Mouse (Mus musculus) neural tube, embryonic 15.5 days (tissue): ENCODE measurements around the gene Ptprn. TPM values are rescaled to one million over a fixed set of nuclear protein-coding genes. Genes with fewer than 3 reads are reported as not detected.

Experiments used
- ATAC-seq: fragments of 200-750 bp; cut with Nextera tagmentation; 2 replicates; pipeline ENCODE4 v1.8.0; 2017; ENCODE audit warnings: mild to moderate bottlenecking, moderate TSS enrichment, moderate library complexity; ENCODE audit not compliant: low FRiP score
- H3K27ac ChIP-seq: fragments of 300-500 bp; sonication (generic); replicated peaks from 2 replicates; pipeline ENCODE4 v1.5.1; 2015; ENCODE audit warnings: mild to moderate bottlenecking, inconsistent platforms
- H3K27me3 ChIP-seq: fragments of 300-500 bp; sonication (generic); replicated peaks from 2 replicates; pipeline ENCODE4 v1.6.1; 2015; ENCODE audit warnings: inconsistent platforms
- H3K36me3 ChIP-seq: fragments of 300-500 bp; sonication (generic); 2 replicates; pipeline ENCODE4 v1.6.1; 2015; ENCODE audit warnings: inconsistent platforms
- H3K4me1 ChIP-seq: fragments of 300-500 bp; sonication (generic); 2 replicates; pipeline ENCODE4 v1.6.1; 2015; ENCODE audit warnings: inconsistent platforms
- H3K4me2 ChIP-seq: fragments of 300-500 bp; sonication (generic); 2 replicates; pipeline ENCODE4 v1.6.1; 2015; ENCODE audit warnings: inconsistent platforms, mild to moderate bottlenecking, moderate library complexity
- H3K4me3 ChIP-seq: fragments of 300-500 bp; sonication (generic); replicated peaks from 2 replicates; pipeline ENCODE4 v1.5.1; 2015; ENCODE audit warnings: mild to moderate bottlenecking, inconsistent platforms
- H3K9ac ChIP-seq: fragments of 300-500 bp; sonication (generic); replicated peaks from 2 replicates; pipeline ENCODE4 v1.6.1; 2015; ENCODE audit warnings: mild to moderate bottlenecking, inconsistent platforms
- H3K9me3 ChIP-seq: fragments of 300-500 bp; sonication (generic); replicated peaks from 2 replicates; pipeline ENCODE4 v1.6.1; 2016; ENCODE audit warnings: inconsistent platforms
- WGBS: fragments of 180-500 bp; shearing (Covaris S2); methylation state at CpG from one replicate; pipeline ENCODE4 v1.1.7; 2015; ENCODE audit warnings: mixed read lengths; 5-methylcytosine and 5-hydroxymethylcytosine counted together
- polyA plus RNA-seq: library from polyadenylated mRNA; unstranded; fragments of >200 nt; fragmentation: Nextera tagmentation; extraction: Ambion mirVana; gene quantifications from 2 replicates; pipeline ENCODE4 v1.2.1, GENCODE M21; 2015

The Ptprn gene
- polyA plus RNA-seq: 25.6 and 32.4 TPM in 2 replicates

DNA sequence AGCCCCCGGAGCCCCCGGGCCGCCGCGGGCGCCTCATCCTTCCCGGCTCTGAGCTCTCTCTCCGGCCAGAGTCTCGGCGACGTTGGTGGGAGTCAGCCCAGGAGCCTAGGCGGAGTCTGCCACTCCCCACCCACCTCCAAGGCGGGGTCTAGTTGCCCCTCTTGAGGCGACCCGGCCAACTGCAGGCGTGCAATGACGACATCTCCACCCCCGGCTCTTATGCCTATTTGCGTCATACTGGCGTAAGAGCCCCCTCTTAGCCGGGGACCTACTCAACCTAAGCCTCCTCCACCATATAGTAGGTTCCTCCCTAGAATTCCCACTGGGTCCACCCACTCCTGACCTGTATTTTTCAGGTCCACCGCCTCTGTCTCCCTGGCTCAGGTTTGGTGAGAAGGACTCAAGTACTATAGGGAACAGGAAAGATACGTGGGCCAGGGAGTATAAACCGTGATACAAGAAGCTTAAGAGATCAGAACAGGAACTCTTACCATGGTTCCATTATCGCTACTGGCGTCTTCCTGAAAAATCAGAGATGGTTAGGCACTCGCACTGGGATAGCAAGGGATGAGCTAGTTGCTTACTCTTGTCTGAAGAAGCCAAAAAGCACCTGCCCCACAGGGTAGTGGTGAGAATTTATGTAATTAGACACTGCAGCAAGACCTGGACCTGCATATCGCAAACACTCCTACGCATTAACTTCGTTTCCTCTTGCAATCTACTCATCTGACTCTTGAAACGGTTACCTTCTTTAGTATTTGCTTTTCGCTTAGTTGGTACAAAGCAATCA, at the start of gene Ptprn:
Gene Ptprn, minus strand, starts transcription at position 412 of the 790 bp plus-strand sequence.
- Histone ChIP-seq H3K4me2 (peak within 1 kb of the TSS; percentile 61), H3K9ac (peak within 1 kb of the TSS; percentile 61), H3K27me3 (peaks cover 58% of the 10 kb centered on the region), H3K27ac (peak within 1 kb of the TSS; percentile 34; the same call in 1 of the 2 replicates), H3K9me3 (no peaks in the 10 kb centered on the region), H3K4me1 (peaks cover 11% of the 10 kb centered on the region), H3K4me3 (peak within 1 kb of the TSS; percentile 58), H3K36me3 (no peaks in the 10 kb centered on the region)
- 12% methylated on average over 32 of the region's 32 CpGs for WGBS
- peak; percentile 89 for ATAC-seq

DNA sequence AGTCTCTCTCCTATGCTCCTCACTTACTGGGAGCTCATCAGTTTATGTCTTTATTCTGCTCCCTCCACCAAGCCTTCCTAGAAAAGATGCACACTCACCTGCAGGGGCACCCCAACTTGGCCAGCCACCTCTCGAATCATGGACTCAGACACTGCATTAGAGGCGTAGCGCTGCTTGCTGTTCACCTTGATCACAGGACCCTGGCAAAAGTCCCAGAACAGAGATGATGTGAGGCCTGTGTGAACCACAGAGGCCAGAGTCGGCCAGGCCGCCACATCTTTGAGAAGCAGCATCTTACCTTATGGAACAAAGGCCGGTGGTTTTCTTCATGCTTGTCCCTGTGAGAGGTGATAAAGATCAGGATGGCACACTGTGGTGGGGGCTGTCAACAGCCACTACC, 47.4 kb upstream of the Ptprn start:
- Histone ChIP-seq H3K4me1 (peaks cover 11% of the 10 kb centered on the region), H3K4me3 (no peak overlapping the region), H3K36me3 (peaks cover 80% of the 10 kb centered on the region), H3K27me3 (no peaks in the 10 kb centered on the region), H3K9ac (no peak overlapping the region), H3K27ac (no peak overlapping the region), H3K4me2 (no peak overlapping the region), H3K9me3 (no peaks in the 10 kb centered on the region)
- ATAC-seq: no peak
- 93% methylated on average over 6 of the region's 6 CpGs for WGBS

- no peaks in the 10 kb centered on the region for H3K4me1 ChIP-seq
- ATAC-seq: no peak
- no peak overlapping the region for H3K27ac ChIP-seq
- H3K4me3 ChIP-seq: no peak overlapping the region
- 87% methylated on average over 2 of the region's 2 CpGs for WGBS
- peaks cover 25% of the 10 kb centered on the region for H3K36me3 ChIP-seq
- H3K27me3 ChIP-seq: no peaks in the 10 kb centered on the region
- no peak overlapping the region for H3K9ac ChIP-seq
- no peaks in the 10 kb centered on the region for H3K9me3 ChIP-seq
- H3K4me2 ChIP-seq: no peak overlapping the region
Measured at GRCm38 (mm10) chr1:75304662-75305061, 40.4 kb upstream of the Ptprn start.

DNA sequence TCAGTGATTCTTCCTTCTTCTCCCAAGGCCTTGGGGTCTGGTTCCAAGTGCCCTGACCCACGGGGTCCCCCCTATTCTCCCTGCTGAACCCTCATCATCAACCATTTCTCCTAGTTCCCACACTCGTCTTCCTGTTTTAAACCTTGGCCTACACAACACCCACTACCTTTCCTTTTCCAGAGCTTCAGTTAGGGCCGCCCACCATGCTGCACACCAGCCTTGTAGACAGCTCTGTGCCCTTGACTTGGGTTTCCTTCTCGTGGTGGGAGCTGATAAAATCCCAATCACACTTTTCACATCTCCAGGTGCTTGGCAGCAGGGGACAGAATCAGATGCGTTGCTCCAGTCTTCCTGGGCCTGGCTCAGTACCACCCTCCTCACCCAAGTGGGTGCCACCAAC, 30.0 kb upstream of the Ptprn start:
- H3K4me1 ChIP-seq: peaks cover 17% of the 10 kb centered on the region
- no peak overlapping the region for H3K4me3 ChIP-seq
- no peaks in the 10 kb centered on the region for H3K9me3 ChIP-seq
- H3K36me3 ChIP-seq: no peaks in the 10 kb centered on the region
- H3K4me2 ChIP-seq: no peak overlapping the region
- no peak overlapping the region for H3K9ac ChIP-seq
- WGBS: 87% methylated on average over 5 of the region's 5 CpGs
- H3K27ac ChIP-seq: no peak overlapping the region
- H3K27me3 ChIP-seq: no peaks in the 10 kb centered on the region
- no peak for ATAC-seq

DNA sequence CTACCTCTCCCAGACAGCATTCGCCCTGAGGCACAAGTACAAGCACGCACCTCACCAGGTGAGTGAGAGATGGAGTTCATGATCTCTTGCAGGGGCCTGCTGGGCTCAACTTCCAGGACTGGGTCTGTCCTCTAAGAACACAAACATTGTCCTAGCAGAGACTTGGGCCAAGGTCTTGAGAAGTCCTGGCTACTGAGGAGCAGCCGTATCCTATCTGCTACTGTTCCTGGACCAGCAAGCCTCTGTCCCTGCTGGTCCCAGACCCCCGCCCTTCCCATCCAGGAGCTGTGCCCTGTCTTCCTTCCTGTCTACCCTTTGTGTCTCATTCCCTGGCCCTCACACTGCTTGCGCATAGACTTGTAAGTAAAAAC, 29.0 kb upstream of the Ptprn start:
- no peak overlapping the region for H3K9ac ChIP-seq
- no peaks in the 10 kb centered on the region for H3K27me3 ChIP-seq
- peaks cover 27% of the 10 kb centered on the region for H3K4me1 ChIP-seq
- no peak overlapping the region for H3K4me3 ChIP-seq
- ATAC-seq: no peak
- no peaks in the 10 kb centered on the region for H3K9me3 ChIP-seq
- no peaks in the 10 kb centered on the region for H3K36me3 ChIP-seq
- H3K27ac ChIP-seq: no peak overlapping the region
- WGBS: 88% methylated on average over 5 of the region's 5 CpGs
- no peak overlapping the region for H3K4me2 ChIP-seq

DNA sequence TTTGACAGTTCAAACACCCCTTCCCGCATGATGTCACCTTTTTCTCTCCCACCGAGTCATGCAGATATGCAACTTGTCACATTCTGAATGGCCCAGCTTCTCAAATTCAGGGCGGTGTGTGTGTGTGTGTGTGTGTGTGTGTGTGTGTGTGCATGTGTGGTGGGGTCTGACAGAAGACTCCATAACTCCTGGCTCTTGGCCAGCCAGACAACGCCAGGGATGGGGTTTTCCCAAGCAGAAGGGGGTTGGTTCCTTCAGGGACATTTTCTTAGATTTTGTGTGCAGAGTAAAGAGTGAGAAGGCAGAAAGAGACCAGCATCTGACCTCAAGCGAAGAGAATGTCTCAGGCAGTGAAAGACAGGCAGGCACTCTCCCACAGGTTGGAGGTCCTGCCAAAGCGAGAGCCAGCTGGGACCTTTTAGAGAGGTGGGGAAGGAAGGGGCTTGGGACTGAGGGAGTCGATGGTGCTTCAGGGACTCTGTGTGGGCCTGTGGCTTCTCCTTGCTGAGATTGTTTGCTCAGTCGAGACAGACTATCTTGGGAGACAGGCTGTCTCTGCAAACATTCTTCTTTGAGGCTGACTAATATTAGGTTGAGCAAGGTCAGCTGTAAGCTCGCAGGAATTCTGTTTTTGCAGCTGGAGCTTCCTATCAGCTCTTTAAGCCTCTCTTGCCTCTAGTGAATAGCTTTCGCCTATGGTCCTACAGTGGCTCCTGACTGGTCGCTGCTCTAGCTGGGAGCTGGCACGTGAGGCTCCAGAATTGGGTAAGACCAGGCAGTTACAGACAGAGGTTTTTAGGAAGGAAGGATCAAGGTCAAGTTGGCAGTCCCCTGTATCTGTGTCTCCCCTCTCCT, 28.4 kb upstream of the Ptprn start:
- Histone ChIP-seq H3K36me3 (no peaks in the 10 kb centered on the region), H3K9me3 (no peaks in the 10 kb centered on the region), H3K4me2 (no peak overlapping the region), H3K27me3 (no peaks in the 10 kb centered on the region), H3K27ac (no peak overlapping the region), H3K4me1 (peaks cover 32% of the 10 kb centered on the region), H3K9ac (no peak overlapping the region), H3K4me3 (no peak overlapping the region)
- no peak for ATAC-seq
- 62% methylated on average over 12 of the region's 12 CpGs for WGBS

GRCm38 (mm10) chr1:75291321-75291720, 27.0 kb upstream of the Ptprn start:
- Histone ChIP-seq H3K9ac (no peak overlapping the region), H3K4me2 (no peak overlapping the region), H3K27me3 (no peaks in the 10 kb centered on the region), H3K4me1 (peaks cover 32% of the 10 kb centered on the region), H3K4me3 (no peak overlapping the region), H3K27ac (no peak overlapping the region), H3K36me3 (no peaks in the 10 kb centered on the region), H3K9me3 (no peaks in the 10 kb centered on the region)
- WGBS: 81% methylated on average over 8 of the region's 8 CpGs
- no peak for ATAC-seq

- H3K27ac ChIP-seq: peak overlapping the region; percentile 89
- H3K4me2 ChIP-seq: no peak overlapping the region
- no peak overlapping the region for H3K9ac ChIP-seq
- H3K36me3 ChIP-seq: no peaks in the 10 kb centered on the region
- peak; percentile 36 for ATAC-seq
- H3K27me3 ChIP-seq: no peaks in the 10 kb centered on the region
- peaks cover 32% of the 10 kb centered on the region for H3K4me1 ChIP-seq
- no peaks in the 10 kb centered on the region for H3K9me3 ChIP-seq
- H3K4me3 ChIP-seq: no peak overlapping the region
Measured at GRCm38 (mm10) chr1:75290582-75290981, 26.3 kb upstream of the Ptprn start.

DNA sequence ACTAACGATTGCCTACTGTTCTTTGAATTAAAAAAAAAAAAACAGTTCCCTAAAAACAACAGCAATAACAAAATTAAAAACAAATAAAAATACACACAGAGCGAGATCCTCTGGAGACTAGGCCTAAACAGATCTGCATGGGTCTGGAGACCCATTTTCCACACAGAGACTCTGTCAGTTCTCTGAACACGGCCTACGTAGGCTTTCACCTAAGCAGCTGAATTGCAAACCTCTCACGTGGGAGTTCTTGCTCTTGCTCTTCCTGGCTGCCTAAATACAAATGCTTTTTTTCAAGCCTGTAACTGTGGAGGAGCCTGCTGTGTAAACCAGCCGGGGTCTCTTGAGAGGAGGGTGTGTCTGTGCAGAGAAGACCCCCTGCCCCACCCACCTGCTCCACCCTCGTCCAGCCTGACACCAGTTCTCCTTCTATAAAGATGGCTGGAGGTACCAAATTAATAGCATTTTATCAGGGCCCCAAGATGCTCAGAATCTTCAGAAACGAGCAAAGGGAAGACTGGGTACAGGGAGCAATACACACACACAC, 25.7 kb upstream of the Ptprn start:
- no peaks in the 10 kb centered on the region for H3K9me3 ChIP-seq

DNA sequence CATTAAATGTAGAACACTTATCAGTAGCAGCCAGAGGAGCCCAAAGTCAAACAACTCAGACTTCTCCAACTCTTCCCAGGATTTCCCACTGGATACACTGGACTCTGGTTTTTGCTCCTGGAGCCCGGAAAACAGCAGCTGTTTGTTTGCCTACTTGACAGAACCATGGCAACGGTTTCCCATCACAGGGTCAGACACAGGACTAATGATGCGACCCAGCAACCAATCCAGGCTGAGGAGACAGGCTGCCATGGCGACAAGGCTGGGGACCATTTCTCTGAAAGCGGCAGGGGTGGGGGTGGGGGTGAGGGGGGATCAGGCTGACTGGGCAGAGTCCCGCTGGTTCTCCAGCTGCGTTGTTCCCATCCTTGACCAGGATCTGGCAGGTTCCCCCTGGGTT, 25.1 kb upstream of the Ptprn start:
- H3K9me3 ChIP-seq: no peaks in the 10 kb centered on the region
- peak overlapping the region; percentile 20; the same call in 1 of the 2 replicates for H3K4me2 ChIP-seq
- no peaks in the 10 kb centered on the region for H3K27me3 ChIP-seq
- peak; percentile 87 for ATAC-seq
- no peak overlapping the region; the same call in 1 of the 2 replicates for H3K9ac ChIP-seq
- 1% methylated on average over 7 of the region's 7 CpGs for WGBS
- peaks cover 32% of the 10 kb centered on the region for H3K4me1 ChIP-seq
- H3K36me3 ChIP-seq: no peaks in the 10 kb centered on the region
- no peak overlapping the region for H3K4me3 ChIP-seq
- peak overlapping the region; percentile 89 for H3K27ac ChIP-seq

More for the DNA sequence above, 25.7 kb upstream of the Ptprn start:
- peaks cover 32% of the 10 kb centered on the region for H3K4me1 ChIP-seq
- H3K4me3 ChIP-seq: no peak overlapping the region
- no peaks in the 10 kb centered on the region for H3K36me3 ChIP-seq
- H3K27ac ChIP-seq: peak overlapping the region; percentile 89
- no peaks in the 10 kb centered on the region for H3K27me3 ChIP-seq
- WGBS: 15% methylated on average over 8 of the region's 8 CpGs
- peak; percentile 60 for ATAC-seq
- H3K9ac ChIP-seq: no peak overlapping the region; the same call in 1 of the 2 replicates
- no peak overlapping the region for H3K4me2 ChIP-seq

- H3K9me3 ChIP-seq: no peaks in the 10 kb centered on the region
- ATAC-seq: no peak
- H3K27me3 ChIP-seq: no peaks in the 10 kb centered on the region
- peaks cover 21% of the 10 kb centered on the region for H3K4me1 ChIP-seq
- WGBS: 87% methylated on average over 7 of the region's 7 CpGs
- H3K9ac ChIP-seq: no peak overlapping the region
- H3K4me2 ChIP-seq: no peak overlapping the region
- H3K36me3 ChIP-seq: no peaks in the 10 kb centered on the region
- H3K4me3 ChIP-seq: no peak overlapping the region
- H3K27ac ChIP-seq: no peak overlapping the region
Measured at GRCm38 (mm10) chr1:75284911-75285310, 20.6 kb upstream of the Ptprn start.
